Mouse (Mus musculus) T-helper 2 cell (primary cell): ENCODE measurements around the gene Gpn3.

Experiments
- in situ Hi-C: fragments of 300-600 bp; cut with MboI, MseI; formaldehyde crosslinking; loops from one replicate; pipeline ENCODE4 v1.15.1; 2025; ENCODE audit warnings: high pct_unique_total_duplicates

The Gpn3 gene

DNA sequence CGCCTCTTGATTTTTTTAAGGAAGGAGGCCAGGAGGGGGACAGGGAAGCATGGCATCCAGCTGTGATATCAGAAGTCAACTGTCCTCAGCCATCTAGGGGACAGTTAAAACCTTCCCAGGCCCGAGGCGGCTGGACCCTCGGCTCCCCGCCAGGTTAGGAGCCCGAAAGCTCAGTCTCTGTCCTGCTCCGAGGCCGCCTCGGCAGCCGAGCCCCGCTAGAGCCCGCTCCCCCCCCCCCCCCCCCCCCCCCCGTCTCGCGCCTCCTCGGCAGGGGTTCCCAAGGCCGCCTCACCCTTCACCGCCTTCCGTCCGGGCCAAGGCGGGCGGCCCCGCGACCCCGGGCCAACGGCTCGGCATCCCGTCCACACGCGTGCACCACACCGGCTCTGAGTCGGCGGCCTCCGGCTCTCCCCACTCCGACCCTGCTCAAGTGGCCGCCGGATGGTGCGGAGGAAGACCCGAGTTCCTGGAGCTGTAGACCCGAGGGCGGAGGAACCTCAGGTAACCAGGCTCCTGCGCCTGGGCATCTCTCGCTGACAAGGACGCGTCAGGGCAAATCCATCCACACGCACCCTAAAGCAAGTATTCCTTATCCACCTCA, at the start of gene Gpn3:
Gene Gpn3, plus strand, starts transcription at position 286 of the 601 bp plus-strand sequence.
- in situ Hi-C loops: no loop called here

DNA sequence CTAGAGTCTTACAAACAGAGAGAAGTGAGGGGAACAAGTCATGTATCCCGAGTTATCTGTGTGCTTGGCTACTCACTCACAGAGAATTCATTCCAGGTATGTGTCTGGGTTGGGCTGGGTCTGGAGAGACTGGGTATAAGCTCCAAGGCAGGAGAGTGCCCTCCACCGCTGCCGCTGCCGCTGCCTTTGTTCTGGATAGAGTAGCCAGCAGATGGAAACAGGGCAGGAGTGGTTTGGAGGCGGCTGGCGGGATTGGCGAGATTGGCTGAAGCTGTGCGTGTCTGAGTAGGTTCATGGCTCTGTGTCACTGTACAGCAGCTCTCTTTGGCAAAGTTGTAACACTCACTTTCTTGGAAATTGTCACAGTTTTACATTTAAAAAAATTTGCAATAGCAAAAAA, 48.2 kb upstream of the Gpn3 start:
- in situ Hi-C loops: no loop called here

DNA sequence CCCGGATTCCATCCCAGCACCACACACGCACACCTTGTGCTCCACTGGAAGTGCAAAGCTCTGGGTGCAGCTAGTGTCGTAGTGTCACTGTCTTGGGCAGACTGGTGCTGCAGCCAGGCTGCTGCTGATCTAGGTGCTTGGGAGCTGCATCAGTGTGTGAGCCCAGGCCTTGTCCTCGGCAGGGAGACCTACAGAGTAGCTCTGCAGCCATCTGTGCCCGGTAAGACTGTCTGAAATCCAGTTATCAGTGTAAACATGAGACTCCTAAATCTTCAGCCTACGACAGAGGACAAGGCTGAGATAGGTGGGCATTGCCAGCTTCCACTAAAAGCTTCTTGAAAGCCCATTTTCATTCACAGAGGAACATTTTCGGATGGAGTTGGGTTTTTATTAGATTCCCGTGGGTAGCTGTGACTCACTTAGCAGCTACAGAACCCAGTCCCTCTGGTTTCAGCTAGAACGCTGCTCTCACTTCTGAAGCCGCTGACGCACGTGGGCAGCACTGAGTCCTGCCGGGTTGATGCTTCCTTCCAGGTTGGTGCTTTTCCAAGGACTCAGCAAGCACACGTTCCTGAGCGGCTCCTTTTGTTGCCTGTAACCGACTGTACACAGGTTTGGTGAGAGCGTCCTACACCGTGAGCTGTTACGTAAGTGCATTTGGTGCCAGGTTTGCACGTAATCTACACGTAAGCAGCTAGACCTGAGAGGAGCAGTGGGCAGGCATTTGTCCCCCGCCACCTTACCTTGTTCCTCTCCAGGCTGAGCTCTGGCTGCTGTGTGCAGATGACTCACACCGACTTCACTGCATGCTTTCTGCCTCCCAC, 46.9 kb upstream of the Gpn3 start:
- in situ Hi-C loops: no loop called here

DNA sequence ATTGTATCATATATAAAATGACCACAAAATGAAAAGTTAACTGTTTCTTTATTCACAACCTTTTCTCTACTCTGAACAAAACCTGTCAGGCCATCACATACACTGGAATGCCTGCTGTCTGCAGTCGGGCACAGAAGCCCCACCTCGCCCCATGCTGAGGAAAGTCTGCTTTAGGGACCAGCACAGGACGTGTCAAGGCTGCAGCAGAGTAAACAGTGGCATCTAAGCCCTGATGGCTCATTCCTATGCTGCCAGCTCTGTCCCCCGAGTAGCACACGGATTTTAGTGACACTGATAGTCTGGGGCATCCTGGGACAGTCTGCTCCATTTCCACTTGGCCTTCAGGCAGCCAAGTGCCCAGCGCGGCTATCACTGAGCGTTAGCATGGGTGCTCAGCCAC, 46.2 kb upstream of the Gpn3 start:
- in situ Hi-C loops: no loop called here

DNA sequence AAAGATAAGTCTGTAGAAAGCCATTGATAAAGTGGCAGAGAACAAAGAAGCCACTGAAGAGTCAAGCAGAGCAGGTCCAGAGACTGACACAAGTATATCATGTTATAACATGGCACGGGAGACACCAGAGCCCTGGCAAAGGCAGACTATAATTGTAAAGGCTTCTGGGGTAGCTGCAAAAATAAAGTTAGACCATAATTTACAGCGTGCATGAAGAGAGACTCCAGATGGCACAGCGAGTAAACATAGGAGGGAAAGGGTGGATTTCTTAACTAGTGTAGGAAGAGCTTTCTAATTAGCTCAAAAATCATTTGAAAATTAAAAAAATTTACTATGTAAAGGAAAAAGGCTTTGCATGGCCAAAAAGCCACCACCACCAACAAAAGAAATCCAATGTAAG, 44.4 kb upstream of the Gpn3 start:
- in situ Hi-C loops: no loop called here

DNA sequence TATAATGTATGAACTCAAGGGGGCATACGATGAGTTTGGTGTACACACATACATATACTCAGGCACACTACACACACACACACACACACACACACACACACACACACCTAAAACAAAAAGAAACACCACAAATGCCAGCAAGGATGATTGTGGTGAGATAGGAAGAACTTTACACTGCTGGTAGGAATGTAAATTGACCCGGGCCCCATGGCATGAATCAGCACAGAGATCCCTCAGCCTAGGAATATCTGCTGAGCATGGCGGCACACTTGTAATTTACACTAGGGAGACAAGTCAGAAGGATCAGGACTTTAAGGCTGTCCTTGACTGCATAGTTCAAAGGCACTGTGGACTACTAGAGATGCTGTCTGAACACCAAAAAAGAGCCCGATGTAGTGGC, 41.4 kb upstream of the Gpn3 start:
- in situ Hi-C loops: no loop called here

DNA sequence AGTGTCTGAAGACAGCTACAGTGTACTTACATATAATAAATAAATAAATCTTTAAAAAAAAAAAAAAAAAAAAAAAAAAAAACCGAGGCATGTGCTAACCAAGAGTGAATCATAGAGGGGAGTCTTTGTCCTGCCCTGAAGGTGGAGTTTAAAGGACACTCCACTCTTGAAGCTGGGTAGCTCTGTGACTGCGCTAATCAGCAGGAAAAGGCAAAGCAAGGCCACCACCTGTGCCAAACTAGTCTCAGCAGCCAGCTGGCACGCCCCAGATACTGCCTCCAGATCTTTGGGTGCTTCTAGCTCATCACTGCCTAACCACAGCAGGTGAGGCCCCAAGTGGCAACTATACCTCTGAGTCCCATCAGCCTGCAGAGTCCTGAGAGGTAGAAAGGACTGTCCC, 37.0 kb upstream of the Gpn3 start:
- in situ Hi-C loops: no loop called here

DNA sequence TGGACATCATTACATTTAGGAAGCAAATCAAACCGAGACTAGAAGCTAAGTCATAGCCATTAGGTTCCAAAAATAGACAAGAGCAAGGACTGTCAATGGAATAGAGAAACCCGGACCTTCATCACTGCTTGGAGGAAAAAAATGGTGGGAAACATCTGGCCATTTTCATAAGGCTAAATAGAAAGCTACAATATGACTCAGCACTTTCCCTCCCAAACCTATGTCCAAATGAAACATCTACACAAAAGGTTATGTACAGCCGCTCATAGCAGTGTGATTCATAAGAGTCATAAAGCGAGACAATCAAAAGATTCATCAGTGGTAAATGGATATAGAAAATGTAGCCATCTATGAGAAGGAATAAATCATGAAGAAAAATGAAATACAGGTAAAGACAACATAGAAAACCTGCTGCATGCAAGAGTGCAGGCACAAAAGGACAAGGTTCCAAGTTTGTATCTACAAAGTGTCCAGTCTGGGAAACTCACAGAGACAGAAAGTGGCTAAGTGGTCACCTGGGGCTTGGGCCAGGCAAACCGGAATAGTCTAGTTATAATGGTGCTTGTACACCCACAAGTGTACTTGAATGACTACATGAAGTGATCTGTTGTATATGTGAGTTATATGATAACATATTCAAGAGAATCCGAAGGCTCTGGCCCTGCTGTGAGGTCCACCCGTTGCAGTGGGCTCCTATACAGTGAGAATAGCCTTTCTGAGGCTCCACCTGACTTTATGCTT, 35.0 kb upstream of the Gpn3 start:
- in situ Hi-C loops: no loop called here

DNA sequence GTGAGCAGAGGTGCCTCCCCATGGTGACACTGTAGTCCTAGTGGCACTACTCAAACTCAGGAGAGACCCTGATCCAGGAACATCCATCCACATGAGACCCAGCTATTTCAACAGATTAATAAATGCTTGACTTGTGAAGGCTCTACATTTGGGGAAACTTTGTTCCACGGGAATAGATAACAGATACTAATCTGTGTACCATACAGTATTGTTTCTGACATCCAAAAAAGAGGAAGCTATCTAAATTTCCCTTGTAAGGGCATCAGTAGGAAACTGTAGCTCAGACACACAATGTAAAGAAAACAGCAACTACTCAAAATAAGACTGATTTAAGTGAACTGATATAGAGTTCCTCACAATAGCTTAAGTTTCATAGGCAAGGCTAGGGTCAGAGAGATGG, 28.8 kb upstream of the Gpn3 start:
- in situ Hi-C loops: no loop called here

DNA sequence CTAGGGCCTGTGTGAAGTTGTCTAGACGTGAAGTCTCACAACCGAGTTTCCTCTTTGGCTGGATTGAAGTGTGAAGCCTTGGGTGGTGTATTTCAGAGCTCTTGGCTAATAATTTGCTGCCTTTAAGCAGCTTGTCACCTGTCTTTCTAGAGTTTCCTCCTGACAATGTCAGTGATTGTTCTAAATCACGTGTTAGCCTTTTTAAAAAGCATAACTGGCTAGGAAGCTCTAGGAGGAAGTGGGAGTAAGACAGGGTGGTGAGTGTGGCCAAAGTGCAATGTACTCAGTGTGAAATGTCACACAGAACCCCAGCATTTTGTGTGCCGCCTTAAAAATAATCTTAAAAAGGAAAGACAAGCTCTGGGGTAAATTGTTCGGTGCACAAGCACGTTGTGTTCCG, 27.9 kb upstream of the Gpn3 start:
- in situ Hi-C loops: no loop called here

DNA sequence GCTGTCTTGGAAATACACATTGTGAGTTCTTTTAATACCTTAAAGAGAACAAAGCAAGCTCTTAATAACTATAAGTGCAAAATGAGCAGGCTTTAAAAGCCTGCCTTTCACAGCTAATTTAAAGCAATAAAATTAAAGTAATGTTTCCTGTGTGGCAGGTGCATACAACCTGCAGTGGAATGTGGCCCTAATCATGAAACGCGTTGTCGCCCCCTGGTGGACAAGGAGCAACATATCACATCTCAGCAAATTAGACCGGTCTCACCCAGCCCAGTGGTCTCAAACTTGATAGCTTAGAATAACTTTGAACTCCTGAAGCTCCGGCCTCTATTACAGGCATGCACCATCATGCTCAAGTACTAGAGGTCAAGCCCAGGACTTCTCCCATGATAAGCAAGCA, 27.4 kb upstream of the Gpn3 start:
- in situ Hi-C loops: no loop called here

DNA sequence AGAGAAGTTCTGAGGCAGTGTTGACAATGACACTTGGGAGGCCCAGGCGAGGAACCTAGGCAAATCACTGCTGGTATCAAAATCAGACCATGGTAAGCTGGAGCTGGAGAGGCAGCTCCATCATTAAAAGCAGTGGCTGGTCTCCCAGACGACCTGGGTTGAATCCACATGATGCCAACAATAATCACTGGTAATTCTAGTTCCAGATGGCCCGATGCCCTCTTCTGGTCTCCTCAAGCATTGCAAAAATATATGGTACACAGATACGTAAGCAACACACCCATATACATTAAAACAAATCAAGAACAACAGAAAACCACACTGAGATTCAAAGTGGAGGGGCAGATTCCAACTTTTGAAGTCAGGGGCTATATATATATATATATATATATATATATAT, 25.9 kb upstream of the Gpn3 start:
- in situ Hi-C loops: no loop called here

DNA sequence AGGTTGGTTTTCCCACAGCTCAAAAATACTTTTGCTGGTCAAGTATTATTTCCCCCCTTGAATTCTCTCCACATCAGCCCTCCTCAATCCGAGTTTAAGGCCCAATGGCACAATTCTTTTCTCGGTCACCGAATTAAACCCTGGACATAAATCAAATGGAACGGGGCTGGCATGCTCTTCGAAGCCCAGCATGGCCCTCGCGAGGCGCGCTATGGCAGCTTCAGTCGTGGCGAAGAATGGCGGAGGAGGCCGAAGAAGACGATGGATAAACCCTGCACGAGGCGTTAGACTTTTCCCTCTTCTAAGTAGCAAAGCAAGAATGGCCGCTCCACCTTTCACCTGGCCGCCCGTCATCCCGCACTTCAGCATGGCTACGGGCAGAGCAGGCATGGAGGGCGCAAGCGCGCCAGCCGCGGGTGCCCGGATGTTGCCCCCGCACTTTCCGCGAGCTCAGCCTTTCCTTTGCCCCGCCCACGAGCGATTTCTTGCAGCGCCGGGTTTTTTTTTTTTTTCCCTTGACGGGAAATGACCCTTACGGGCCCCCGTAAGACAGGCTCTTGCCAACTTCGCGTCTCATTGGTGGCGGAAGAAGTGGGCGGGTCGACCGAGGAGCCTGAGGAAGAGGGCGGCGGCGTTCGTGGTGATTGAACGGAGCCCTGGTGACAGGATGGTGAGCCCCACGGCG, 17.7 kb upstream of the Gpn3 start, which contains the start of the genes Rad9b and Vps29:
Gene Rad9b, minus strand, starts transcription at position 427 of the 685 bp plus-strand sequence.
Gene Vps29, plus strand, starts transcription at position 563 of the 685 bp plus-strand sequence.
- in situ Hi-C loops: loop anchor here (5.0 kb wide), 1 partner anchor 87 kb away; no protein-coding TSS in a partner anchor

DNA sequence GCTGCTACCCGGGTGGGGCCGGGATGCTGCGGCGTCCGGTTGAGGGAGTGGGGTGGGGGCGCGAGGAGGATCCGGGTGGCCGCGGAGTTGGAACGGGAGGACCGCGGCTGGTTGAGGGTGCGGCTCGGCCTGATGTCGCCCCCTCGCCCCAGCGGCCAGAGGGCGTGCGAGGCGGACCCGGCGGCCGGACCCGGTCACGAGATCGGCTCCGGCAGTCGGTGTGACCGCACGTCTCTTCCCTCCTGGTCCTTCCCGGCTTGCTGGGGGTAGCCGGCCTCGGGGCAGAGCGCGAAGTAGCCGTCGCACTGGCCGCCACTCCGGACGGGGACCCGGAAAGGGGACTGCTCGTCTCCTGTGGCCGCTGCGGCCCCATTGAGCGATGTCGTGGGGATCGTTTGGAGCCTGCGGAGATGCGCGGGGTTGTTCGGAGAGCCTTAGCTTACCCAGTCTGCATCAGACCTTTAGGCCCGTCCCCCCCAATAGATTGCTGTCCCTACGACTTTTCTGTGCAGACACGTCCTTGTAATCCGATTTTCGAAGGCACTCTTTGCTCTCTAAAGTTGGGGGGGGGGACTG, 17.1 kb upstream of the Gpn3 start:
- in situ Hi-C loops: loop anchor here (5.0 kb wide), 1 partner anchor 87 kb away; no protein-coding TSS in a partner anchor

DNA sequence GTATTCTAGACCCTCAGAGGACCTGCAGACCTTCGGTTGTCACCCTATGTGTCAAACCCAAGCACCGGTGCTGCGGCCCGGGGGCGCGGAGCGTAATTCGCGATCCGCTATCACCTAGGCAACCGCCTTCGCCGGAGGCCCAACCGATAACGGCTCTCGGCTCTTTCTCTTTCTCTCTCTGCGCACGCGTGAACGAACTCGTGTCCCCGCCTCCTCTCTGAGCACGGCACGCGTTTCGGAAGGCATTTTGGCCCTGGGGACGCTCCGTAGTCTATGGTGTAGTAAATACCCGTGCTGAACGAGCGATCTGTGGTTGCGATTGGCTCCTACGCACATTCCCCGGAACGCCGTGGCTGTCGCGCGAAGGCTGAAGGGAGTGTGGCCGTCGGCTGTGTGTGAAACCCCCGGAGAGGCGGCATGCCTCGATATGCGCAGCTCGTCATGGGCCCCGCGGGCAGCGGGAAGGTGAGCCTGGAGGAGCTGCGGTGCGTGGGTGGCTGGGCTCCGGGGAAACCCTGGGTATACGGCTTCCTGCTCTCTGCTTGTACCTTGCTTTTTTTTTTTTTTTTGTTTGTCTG, 605 bp downstream of the Gpn3 start, which contains the start of gene Fam216a:
Gene Fam216a, minus strand, starts transcription at position 173 of the 578 bp plus-strand sequence.
- in situ Hi-C loops: no loop called here

DNA sequence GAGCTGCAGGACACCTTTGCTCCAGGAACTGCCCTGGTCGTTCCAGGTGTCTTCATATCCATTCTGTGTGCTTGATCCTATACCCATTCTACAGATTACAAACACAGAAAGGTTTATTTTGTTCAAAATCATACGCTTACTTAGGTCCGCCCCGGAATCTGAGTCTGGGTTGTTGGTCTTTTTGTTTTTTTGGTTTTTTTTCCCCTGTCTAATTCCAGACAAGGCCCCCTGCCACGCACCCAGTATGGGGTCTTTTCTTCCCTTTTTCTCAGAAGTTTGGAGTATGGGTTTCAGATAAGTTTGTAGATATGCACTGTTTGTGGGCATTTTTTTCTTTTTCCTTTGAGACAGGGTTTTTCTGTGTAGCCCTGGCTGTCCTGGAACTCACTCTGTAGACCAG, 1.2 kb downstream of the Gpn3 start:
- in situ Hi-C loops: no loop called here

DNA sequence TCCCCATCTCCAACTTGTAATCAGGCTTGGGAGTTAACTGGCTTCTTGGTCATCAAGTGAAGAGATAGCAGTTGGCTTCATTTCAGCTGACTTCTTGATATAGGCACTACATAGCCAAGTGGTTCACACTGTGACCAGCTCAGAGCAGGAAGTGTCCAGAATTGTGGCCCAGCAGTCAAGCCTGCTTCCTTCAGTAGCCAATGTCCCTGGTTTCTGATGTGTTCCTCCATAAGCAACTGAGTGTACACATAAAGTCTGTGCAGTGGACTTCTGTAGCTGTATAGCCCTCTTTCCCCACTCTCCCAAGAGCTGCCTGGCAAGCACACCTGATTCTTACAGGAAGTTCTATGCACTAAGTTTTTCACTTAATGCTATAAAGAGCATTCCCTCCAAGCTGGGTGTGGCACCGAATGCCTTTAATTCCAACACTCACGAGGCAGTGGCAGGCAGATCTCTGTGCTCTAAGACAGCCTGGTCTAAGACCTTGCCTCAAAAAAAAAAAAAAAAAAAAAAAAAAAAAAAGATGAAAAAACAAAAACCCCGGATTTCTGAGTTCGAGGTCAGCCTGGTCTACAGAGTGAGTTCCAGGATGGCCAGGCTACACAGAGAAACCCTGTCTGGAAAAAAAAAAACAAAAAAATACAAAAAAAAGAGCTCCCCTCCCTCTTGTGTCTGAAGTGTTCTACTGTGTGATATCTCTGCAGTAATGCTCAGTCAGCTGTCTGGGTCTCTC, 5.6 kb downstream of the Gpn3 start:
- in situ Hi-C loops: no loop called here

DNA sequence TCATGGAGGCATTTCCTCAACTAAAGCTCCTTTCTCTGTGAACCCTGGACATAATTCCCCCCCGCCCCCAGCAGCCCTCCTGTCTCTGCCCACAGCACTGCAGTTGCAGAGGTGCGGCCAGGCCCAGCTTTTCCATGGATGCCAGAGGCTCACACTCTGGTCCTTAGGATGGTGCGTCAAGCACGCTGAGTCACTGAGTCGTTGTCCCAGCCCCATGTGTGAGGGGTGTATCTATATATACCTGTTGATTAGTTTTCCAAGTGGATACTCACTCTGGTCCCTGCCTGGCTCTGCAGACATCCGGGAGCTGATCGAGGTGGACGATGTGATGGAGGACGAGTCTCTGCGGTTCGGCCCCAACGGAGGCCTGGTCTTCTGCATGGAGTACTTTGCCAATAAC, 6.5 kb downstream of the Gpn3 start:
- in situ Hi-C loops: no loop called here

DNA sequence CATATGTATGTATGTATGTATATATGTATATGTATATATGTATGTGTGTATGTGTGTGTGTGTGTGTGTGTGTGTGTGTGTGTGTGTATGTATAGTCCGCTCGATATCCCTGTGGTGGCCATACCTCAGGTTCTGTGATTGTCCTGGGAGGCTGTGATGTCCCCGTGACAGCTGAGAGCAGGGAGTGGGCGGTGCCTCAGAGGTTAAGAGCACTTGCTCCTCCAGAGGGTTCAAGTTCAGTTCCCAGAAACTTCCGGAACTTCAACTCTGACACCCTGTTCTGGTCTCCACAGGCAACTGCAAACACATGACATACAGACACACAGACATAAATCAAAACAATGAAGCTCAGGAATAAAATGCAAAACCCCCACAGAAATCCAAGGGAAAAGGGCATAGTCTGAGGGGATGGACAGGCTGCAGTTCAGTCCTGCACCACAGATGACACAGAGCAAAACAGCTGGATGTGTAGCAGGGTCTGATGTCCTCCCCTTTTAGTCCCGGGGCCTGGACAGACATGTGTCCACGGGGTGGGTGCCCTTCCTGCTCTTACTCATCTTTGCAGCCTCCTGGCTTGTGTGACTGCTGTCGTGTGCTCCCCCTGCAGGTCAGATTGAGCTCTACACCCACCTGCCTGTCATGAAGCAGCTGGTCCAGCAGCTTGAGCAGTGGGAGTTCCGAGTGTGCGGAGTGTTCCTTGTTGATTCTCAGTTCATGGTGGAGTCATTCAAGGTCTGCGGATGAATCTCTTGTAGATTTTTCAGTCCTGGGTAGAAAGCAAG, 7.9 kb downstream of the Gpn3 start:
- in situ Hi-C loops: no loop called here

DNA sequence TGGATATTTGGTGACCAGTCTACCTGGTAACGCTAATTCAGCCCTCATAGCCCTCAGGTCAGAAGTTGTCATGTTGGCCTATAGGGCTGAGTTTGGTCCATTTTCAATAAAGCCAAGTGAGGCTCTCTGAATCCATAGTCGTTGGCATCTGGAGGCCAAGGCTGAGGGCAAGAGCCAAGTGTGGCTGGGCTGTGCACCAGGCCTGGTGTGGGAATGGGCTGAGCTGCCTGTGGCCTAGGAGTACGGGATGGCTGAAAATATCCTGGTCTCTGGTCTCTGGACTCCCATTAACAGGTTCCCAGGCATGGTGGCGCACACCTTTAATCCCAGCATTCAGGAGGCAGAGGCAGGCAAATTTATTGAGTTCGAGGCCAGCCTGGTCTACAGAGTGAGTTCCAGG, 18.3 kb downstream of the Gpn3 start:
- in situ Hi-C loops: no loop called here
